Mouse (Mus musculus): Measurements from ENCODE around the gene Phf21a. TPM values are rescaled to one million over a fixed set of nuclear protein-coding genes. Genes with fewer than 3 reads are reported as not detected.

Gene Phf21a
- polyA plus RNA-seq, 1 experiment from 2014 or later, result 8.9 TPM

DNA sequence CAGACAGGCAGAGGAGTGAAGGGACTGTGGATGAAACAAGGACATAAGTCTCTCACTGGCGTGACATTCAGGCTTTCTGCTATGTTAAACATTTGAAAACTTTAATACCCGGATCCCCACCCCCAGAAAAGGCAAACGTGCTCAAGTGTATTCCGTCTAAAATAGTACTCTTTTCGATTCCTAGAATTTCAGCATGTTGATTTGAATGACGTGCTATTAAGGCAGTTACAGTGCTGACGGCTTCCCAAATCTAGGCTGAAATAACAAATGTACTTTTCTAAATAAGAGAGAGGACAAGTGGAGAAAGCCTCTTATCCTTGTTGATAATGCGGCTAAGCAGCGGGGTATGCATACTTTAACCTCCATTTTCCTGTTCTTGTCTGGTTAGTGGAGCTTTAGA is 137.1 kb downstream of the Phf21a start:
- DNase-seq (ENCODE audit: low spot score), result no peak

DNA sequence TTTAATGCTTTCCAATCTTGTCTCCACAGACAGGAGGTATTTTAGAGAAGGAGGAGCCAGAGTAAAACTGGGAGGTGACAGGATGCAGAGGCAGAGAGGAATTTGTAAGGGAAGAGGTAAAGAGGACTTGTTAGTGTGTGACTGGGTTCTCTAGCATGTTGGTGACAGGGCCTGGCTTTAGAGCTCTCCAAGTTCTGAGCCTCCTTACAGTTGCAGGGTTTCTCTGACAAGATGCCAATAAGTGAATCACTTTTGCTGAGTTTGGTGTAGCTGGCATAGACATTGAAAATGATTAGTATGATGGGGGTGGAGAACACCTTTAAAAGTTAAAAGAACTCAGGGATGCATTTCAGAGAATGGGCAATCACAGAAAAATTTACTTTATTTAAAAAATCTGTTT is 138.8 kb downstream of the Phf21a start:
- no peak for DNase-seq (ENCODE audit: low spot score)

DNA sequence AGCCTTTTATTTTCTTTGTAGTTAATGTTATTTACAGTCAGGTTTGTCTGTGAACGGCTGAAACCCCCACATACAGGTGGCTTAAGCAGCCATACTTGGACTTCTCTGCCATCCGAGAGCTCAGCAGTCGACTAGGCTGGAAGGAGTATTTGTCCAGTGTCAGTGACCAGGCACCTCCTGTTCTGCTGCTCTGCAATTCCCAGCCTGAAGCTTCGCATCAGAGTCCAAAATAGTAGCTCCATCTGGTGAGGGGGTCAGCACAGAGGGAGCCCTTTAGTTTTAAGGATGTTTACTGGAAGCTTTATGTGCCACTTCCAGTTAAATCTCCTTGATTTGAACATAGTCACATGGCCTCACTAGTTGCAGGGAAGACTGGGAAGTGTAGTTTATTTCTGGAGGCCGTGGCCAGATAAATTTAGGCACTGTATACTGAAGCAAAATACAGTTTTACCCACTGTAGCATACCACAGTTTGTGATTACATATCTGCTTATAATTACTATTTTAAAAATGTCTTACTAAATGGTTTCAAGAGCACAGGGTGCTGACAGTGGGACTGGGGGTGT is 141.9 kb downstream of the Phf21a start:
- DNase-seq (ENCODE audit: low spot score), result no peak

DNA sequence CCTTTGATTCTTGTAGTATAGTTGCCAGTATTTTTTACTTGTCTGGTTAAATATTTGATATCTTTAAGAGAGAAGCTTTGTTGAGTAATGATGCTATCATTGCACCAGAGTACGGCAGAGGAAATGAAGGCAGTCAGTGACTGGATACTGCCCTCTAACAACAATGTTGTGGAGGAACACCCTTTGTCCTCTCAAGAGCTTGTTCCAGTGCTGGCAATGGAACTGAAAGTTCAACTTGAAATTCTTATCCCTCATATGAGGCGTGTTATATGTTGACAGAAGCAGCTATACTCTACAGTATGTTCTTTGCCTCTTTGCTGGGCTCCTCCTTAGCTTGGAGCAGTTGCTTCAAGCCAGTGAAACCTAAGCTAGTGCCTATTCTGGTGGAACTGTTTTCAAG is 147.4 kb downstream of the Phf21a start:
- no peak for DNase-seq (ENCODE audit: low spot score)

DNA sequence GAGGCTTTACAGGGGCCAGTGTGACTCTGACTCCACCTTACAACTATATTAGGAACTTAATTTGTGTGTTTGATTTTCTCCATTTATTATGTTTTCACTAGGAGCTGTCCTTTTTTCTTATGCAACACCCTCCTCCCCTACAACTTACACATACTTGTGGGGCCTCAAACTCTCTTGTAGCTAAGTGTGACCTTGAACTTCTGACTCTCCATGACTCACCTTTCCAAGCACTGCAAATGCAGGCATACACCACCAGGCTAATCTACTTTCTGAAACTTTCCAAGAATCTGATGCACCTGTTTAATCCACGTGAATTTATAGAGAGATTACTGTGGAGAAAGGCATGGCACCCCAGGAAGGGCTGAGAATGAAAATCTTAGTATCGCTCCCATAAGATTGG is 147.9 kb downstream of the Phf21a start:
- DNase-seq (ENCODE audit: low spot score), result no peak

DNA sequence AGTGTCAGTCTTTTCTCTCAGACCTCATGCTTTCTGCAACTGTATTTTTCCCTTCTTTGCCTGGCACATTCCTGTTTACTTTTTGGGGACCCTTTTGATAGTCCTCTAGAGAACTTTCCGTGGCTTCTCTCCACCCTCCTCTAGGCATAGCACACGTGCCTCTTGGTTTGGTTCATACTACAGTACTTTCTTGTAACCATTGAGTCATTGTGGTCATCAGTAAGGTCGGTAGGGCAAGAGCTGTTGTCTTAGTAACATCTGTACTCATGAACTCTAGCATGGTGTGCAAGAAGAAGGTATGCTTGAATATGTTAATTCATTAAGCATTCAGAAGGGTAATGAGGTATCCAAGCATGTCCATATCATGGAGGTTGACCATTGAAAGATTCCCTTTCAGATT is 148.4 kb downstream of the Phf21a start:
- no peak for DNase-seq (ENCODE audit: low spot score)

DNA sequence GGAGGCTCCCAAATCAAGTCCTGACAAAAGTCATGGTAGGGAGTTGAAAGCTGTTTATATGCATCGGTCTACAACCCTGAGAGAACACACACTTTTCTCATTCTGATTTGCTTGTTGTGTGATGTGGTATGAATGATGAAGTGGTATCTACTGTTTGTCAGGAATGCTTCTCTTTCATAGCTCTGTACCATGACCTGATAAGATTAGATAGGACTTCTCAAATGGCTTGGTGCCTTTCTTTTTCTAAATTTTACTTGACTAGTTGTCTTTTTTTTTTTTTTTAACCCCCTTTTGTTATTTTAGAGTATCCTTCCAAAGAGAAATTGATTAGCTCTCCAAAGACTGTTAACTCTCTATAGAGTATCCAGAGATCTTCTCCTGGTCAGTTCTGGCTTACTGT is 153.2 kb downstream of the Phf21a start:
- DNase-seq (ENCODE audit: low spot score), result no peak

DNA sequence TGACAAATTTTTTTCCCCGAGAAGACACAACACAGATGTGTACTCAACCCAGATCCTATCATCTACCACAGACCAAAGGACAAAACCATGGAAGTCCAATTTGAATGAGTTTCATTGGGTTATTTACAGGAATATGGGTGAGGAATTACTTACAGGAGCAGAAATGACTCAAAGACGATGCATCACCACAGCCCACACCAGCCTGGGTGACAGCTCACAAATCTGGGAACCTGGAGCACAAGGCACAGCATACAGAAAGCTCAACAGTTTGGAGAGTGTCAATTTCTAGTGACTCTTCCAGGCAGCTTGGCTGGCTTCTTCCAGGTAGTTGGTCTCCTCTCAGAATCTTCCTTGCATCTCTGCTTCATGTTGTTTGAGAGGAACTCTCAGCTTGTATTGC is 154.8 kb downstream of the Phf21a start:
- DNase-seq (ENCODE audit: low spot score), result no peak

DNA sequence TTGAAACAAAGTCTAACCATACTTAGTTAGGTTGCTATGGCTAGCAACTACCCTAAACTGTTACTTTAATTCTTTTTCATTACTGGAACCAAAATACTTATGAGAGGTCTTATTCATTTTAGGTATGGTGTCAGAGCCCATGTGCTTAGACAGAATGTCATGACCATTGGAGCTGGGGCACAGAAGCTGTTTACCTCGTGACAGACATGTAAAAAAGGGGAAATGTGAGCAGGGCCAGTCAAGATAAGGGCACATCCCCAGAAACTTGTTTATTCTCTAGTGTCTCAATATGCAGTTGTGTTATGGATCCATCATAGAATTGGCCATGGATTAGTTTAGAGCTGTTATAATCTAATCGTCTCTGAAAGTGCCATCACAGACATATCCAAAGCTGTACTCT is 157.6 kb downstream of the Phf21a start:
- no peak for DNase-seq (ENCODE audit: low spot score)

DNA sequence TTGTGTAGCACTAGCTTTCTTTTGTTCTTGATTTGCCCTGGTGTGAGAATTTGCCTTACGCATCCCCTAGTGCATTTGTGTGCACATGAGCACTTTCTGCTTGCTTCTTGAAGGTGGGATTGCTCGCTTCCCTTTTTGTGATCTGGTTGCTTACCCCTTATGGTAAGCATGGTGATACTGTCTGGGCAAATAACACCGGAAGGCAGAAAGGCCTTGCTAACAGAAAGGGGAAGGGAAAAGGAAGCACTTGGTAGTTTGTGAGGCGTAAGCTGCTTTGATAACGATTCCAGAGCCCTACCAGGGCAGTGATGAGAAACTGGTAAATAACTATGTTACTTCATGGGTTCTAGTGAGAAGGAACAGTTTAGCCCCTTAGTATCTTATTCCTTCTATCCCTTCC is 160.9 kb downstream of the Phf21a start:
- peak; percentile 27 for DNase-seq (ENCODE audit: low spot score)

DNA sequence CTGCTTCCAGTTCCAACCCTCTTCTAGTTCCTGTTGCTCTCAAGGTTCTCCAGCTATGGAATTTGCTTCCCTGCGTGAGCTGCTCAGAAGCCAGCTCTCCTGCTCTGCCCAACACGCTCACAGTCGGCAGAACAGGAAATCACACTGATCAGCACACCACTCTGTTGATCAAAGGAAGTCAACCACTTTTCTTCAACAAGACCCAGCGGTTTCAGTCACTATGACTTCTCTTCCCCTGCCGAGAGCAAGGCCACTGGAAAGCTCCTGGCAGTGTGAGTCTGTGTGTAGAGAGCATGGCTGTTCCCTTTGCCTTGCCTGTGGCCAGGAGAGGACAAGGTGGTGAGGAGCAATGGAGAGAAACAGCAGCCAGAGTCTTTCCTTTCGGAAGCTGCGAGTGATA is 163.2 kb downstream of the Phf21a start:
- DNase-seq (ENCODE audit: low spot score), result peak; percentile 51

DNA sequence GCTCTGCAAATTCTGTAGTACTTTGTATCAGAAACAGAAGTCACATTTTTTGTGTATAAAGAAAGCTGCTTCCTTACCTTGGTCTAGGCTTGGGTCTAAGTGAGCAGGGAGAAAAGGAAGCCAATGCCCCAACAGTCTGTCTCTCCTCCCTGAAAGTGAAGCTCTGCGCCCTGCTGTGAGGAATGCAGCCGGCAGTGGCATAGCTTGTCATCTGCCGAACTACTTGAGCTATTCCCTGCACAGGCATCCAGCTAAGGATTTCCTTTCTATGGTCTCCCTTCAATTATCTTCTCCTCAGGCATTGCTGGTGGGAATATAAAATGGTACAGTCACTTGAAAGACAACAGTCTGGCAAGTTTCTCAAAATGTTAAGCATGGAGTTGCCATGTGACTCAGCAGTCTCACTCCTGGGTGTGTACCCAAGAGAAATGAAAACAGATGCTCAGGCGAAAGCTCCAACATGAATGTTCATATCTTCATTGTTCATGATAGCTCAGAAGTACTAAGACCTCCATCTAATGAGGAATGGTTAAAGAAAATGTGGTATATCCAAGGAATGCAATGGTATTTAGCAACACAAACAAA is 164.5 kb downstream of the Phf21a start:
- no peak for DNase-seq (ENCODE audit: low spot score)

DNA sequence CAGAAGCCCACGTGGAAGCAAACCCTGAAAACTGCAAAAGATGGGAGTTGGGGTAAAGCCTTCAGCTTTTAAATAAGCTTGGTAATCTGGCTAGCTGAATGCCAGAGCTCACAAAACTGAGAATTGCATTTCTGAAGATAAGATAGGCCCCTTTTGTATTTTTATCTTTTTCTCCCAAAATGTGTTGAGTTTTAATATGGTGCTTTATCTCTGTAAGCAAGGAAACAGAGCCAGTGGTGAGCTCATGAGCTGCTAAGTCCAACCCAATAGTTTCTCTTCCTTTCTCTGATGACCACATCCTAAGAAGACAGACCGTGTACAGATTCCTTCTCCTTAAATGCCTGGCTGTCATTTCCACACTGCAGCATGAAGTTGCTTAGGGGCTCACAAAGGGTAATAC is 167.0 kb downstream of the Phf21a start:
- no peak for DNase-seq (ENCODE audit: low spot score)

DNA sequence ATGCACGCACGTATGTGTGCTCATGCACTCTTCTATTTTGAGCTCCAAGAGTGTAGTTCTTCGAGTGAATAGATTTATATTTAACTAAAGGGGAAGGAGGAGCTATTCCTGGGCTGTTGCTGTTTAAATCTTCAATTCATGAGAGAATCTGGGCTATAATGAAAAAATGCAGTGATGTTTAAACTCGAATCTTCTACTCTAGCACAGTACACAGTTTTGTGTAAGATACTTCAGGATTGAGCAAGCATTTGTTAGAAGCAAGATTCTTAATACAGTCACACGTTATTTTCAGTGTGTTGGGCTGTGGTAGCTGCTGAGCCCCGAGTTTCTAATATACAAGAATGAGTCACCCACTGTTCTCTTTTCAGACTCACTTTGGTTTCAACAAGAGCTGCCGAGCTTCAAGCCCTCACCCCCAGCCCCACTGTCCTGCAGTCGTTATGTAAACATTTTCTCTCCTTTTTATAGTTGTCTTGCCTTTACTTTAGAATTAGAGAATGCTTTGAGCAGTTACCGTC is 173.2 kb downstream of the Phf21a start:
- no peak for DNase-seq (ENCODE audit: low spot score)

DNA sequence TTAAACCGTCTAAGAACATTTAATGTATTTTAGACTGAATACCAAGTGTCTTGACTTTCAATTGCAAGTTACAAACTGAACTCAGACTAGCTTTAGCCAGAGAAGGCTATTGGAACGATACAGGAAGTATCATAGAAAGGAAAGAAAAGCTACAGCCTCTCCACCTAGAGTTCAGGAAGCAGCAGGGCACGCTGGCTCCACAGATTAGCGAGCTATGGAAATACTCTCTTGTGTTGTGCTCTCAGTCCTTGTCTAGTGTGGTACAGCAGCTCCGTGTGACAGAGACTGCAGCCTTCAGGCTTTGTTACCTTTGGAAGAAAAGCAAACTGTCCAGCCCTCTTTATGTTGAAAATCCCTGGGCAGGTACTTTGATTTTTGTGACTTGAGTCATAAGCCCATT is 176.3 kb downstream of the Phf21a start:
- DNase-seq (ENCODE audit: low spot score), result no peak

DNA sequence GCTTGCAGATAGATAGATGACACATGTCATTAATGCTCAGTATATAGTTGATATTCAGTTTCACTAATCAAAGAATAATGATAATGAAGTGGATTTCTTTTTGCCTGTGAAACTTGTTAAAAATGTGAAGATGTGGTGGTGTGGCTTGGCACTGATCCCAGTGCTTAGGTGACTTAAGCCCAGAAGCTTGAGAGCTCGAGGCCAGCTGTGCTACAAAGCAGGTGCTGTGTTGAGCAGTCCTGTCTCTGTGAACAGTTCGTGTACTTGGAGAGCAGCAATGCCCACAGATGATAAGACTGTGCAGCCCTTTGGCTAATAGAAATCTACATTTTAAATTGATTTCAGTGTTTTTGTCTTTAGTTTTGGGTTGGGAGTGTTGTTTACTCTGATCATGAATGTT is 179.6 kb downstream of the Phf21a start:
- no peak for DNase-seq (ENCODE audit: low spot score)

DNA sequence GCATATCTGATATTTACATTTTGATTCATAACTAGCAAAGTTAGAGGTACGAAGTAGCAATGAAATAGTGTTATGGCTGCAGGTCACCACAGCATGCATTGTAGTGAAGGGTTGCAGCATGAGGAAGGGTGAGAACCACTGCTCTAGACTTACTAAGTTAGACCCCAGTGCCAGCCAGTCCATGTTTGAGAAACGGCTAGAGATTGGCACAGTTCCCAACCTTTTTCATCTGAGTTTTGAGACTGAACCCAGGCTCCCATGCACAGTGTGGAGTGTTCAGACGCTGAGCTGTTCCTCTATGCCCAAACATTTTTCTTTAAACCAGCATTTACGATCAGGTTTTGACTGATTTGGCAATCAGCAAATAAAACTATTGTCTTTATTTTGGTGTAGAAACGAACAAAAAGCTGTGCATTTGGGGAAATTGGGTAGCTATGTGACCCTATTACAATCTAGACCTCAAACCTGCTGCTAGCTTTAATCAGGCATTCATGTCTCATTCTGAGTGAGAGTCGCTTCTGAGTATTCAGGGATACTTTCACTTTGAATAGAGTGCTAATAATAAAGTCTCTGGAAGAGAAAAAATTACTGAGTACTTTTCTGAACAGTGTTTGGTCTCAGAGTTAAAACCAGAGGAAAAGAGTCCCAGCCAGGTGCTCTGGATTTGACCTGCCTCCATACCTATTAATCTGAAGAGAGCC is 180.3 kb downstream of the Phf21a start:
- no peak for DNase-seq (ENCODE audit: low spot score)

DNA sequence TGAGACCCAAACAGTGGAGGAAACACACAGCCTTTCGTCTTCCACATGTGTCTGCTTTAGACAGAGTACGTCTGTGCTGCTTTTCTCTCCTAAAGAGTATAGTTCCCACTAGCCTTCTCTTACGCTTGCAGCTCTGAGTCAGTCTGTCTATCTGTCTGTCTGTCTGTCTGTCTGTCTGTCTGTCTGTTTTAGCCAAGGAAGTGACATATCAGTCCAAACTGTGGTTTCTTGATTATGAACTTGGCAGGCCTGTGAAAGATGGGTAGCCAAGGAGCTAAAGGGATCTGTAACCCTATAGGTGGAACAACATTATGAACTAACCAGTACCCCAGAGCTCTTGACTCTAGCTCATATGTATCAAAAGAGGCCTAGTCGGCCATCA is 180.9 kb downstream of the Phf21a start:
- DNase-seq (ENCODE audit: low spot score), result no peak

DNA sequence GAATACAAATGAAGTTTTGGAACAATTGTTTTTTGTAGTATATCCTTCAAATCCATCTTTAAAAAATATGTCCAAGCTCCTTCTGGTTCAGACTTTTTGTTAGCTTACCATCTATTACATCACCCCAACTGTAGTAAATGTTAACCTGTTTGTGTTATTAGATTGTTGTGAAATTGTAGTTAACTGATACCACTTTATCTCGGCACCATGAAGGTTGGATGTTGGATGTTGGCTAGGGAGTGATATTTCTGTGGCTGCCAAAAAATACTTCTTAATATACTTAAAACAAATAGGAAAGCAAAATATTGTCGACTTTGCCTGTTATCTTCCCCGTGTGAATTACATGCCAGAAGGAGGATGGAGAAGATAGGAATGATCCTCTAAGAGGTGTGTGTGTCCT is 184.9 kb downstream of the Phf21a start:
- DNase-seq (ENCODE audit: low spot score), result no peak

DNA sequence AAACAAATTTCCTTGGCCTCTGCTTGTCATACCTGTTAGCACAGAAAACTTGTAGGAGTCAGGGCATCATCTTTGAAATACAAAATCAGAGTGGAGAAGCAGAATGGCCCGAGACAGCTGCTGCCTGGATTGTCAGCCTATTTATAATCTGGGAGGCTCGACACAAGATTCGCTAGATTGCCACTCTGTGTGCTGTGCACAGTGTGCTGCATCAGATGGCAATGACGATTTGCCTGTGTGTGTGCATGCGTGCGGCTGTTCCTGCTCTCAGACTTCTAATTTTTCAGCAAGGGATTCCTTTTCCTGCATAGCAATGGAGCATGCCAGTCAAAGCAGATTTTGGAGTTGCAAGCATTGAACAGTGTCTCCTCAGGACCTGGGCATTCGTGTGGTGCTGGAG is 185.7 kb downstream of the Phf21a start:
- no peak for DNase-seq (ENCODE audit: low spot score)

DNA sequence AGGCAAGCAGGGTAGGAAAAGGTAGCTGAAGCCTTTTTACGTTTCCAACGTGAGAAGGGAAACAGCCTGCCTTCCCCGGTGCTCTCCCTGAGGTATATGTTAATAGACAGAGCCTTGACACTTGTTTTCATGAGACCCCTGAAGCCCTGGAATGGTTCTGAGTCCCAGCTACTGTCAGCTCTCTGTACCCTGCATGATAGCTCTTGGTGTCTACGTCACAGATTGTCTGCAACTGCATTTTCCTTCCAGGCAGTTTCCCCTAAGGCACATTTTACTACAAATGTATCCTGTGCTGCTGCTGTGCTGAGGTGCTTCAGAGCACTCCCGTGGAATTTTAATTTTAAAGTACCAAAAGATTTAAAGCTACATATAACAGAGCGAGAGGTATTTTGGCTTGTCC is 186.5 kb downstream of the Phf21a start:
- no peak for DNase-seq (ENCODE audit: low spot score)

DNA sequence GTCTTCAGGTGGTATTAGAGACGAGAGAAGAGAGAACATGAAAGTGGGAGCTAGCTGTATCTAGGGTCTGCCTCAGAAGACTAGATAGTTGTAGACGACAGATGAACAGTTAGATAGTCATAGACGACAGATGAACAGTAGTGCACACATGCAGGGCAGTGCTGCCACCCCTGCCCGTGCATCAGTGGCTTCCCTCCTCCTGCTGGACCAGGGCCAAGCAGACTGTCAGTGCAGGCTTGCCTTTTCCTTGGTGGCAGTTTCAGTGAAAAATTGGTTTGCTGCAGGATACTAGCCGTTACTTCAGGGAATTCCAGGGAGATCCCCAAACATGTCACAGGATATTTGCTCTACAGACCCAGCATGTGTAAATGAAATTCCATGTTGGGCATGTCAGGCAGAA is 192.7 kb downstream of the Phf21a start:
- no peak for DNase-seq (ENCODE audit: low spot score)

DNA sequence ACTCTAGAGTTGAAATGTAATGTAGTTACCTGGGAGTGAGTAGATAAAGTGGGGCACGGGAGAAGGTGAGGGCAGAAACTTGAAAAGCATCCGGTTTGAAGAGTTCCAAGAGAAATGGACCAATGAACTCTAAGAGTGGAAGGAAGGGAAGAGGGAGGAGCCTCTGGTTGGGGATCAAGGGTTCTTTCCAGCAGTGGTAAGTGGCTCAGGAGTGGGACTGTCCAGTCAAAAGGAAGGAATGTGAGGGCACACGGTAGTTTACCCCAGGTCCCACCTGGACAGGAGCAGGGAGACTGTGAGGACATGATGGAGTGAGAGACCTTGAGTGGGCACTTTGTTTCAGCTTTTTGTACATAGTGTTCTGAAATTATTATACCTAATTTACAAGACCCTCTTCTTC is 196.4 kb downstream of the Phf21a start:
- DNase-seq (ENCODE audit: low spot score), result no peak
